Mouse (Mus musculus) myocyte (in vitro differentiated cells): ENCODE data around the gene Palm3. TPM values are rescaled to one million over a fixed set of nuclear protein-coding genes. Genes with fewer than 3 reads are reported as not detected.

Experiments used
- H3K27me3 ChIP-seq: one replicate; pipeline ENCODE4 v1.6.1; 2011; ENCODE audit not compliant: control insufficient read depth, insufficient read depth, insufficient read length
- H3K36me3 ChIP-seq: one replicate; pipeline ENCODE4 v1.6.1; 2011; ENCODE audit not compliant: control insufficient read depth, insufficient read depth
- H3K4me2 ChIP-seq: one replicate; pipeline ENCODE4 v1.6.1; 2011; ENCODE audit warnings: low read depth, control low read depth
- H3K4me3 ChIP-seq: one replicate; pipeline ENCODE4 v1.5.1; 2011; ENCODE audit warnings: mild to moderate bottlenecking, control low read depth, moderate library complexity
- H3K79me2 ChIP-seq: one replicate; pipeline ENCODE4 v1.6.1; 2011; ENCODE audit not compliant: control insufficient read depth, insufficient read depth
- H3ac ChIP-seq: one replicate; pipeline ENCODE4 v1.6.1; 2011; ENCODE audit not compliant: control insufficient read depth, insufficient read length
- CEBPB ChIP-seq: IDR thresholded peaks from 2 replicates; pipeline ENCODE4 v1.6.1; 2011; ENCODE audit warnings: mild to moderate bottlenecking, moderate library complexity; ENCODE audit not compliant: poor library complexity, insufficient read depth, severe bottlenecking
- E2F4 ChIP-seq: IDR thresholded peaks from one replicate; pipeline ENCODE4 v1.6.1; 2011; ENCODE audit warnings: mild to moderate bottlenecking, control low read depth, moderate library complexity; ENCODE audit not compliant: insufficient read depth
- MAX ChIP-seq: IDR thresholded peaks from one replicate; pipeline ENCODE4 v1.6.1; 2011; ENCODE audit warnings: low read depth, mild to moderate bottlenecking, control low read depth
- MYOD1 ChIP-seq, 3 experiments: IDR thresholded peaks; one replicate each; pipeline ENCODE4 v1.6.1; 2011; ENCODE audit warnings: control low read depth in 2 of 3, low read depth in 2 of 3, mild to moderate bottlenecking in 2 of 3, moderate library complexity in 1 of 3; ENCODE audit not compliant: insufficient read length in 2 of 3, control insufficient read depth in 1 of 3
- MYOG ChIP-seq, 3 experiments: IDR thresholded peaks; one replicate each; pipeline ENCODE4 v1.6.1; 2011; ENCODE audit warnings: control low read depth in 2 of 3, low read depth in 2 of 3, mild to moderate bottlenecking in 2 of 3; ENCODE audit not compliant: insufficient read length in 2 of 3, control insufficient read depth in 1 of 3, insufficient read depth in 1 of 3
- POLR2A ChIP-seq: IDR thresholded peaks from one replicate; pipeline ENCODE4 v1.6.1; 2011; ENCODE audit warnings: low read depth, mild to moderate bottlenecking, control low read depth, moderate library complexity; ENCODE audit not compliant: insufficient read length
- POLR2AphosphoS2 ChIP-seq: IDR thresholded peaks from one replicate; pipeline ENCODE4 v1.6.1; 2011; ENCODE audit warnings: low read depth, control low read depth; ENCODE audit not compliant: insufficient read length
- REST ChIP-seq: IDR thresholded peaks from one replicate; pipeline ENCODE4 v1.6.1; 2011; ENCODE audit warnings: mild to moderate bottlenecking, control low read depth, moderate library complexity; ENCODE audit not compliant: insufficient read depth, insufficient read length
- SRF ChIP-seq: IDR thresholded peaks from one replicate; pipeline ENCODE4 v1.6.1; 2011; ENCODE audit warnings: low read depth; ENCODE audit not compliant: control insufficient read depth, insufficient read length
- TCF12 ChIP-seq: IDR thresholded peaks from one replicate; pipeline ENCODE4 v1.6.1; 2011; ENCODE audit warnings: mild to moderate bottlenecking, control low read depth; ENCODE audit not compliant: poor library complexity, insufficient read depth, severe bottlenecking
- TCF3 ChIP-seq: IDR thresholded peaks from one replicate; pipeline ENCODE4 v1.6.1; 2011; ENCODE audit warnings: low read depth, control low read depth; ENCODE audit not compliant: insufficient read length
- USF1 ChIP-seq: IDR thresholded peaks from one replicate; pipeline ENCODE4 v1.6.1; 2011; ENCODE audit warnings: low read depth, mild to moderate bottlenecking, control low read depth, moderate library complexity
- polyA plus RNA-seq: library from polyadenylated mRNA; unstranded; fragments of >200 nt; fragmentation: generic; extraction: Trizol; gene quantifications from one replicate; pipeline ENCODE4 v1.2.1, GENCODE M21; 2012; ENCODE audit warnings: missing spikeins

The Palm3 gene
- polyA plus RNA-seq, 1 experiment, result 4.9 TPM

DNA sequence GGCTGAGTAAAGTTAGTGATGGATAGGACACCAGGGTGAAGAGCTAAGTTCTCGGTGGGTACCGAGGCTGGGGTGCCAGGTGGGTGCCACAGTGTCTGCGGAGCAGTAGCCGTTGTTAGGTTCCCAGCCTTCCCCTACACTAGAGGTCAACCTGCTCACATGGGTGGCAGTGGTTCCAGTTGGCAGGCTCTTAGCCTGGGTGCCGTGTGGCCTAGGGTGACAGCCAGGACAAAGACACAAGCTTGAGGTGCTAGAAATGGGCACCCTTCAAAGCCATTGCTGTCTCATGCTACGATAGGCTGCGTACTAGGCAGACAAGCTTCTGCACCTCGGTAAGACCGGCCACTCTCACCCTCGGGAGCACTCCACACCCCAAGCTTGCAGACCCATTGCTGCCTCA, 51.0 kb downstream of the Palm3 start:
- Histone ChIP-seq H3K27me3 (no peaks in the 10 kb centered on the region), H3K4me2 (no peak overlapping the region), H3K4me3 (no peak overlapping the region), H3K36me3 (no peaks in the 10 kb centered on the region), H3ac (no peak overlapping the region), H3K79me2 (peaks cover 29% of the 10 kb centered on the region)
- TF ChIP-seq E2F4 (no peak), MAX (no peak), TCF12 (no peak), REST (no peak), POLR2AphosphoS2 (no peak), TCF3 (no peak), CEBPB (no peak), MYOD1 (IDR thresholded peaks at IDR 0.05; ENCODE audit: control insufficient read depth in 1 of 3, insufficient read length in 2 of 3, low read depth in 2 of 3) (no peak)

GRCm38 (mm10) chr8:84073230-84073976, 52.1 kb downstream of the Palm3 start:
- Histone ChIP-seq H3K36me3 (no peaks in the 10 kb centered on the region), H3ac (no peak overlapping the region), H3K27me3 (no peaks in the 10 kb centered on the region), H3K79me2 (peaks cover 20% of the 10 kb centered on the region), H3K4me3 (no peak overlapping the region), H3K4me2 (no peak overlapping the region)
- TF ChIP-seq CEBPB (no peak), MYOD1 (IDR thresholded peaks at IDR 0.05; ENCODE audit: control insufficient read depth in 1 of 3, insufficient read length in 2 of 3, low read depth in 2 of 3) (no peak), USF1 (no peak), MAX (no peak), TCF3 (no peak), TCF12 (no peak), REST (no peak)

- peaks cover 7% of the 10 kb centered on the region for H3K36me3 ChIP-seq
Measured at GRCm38 (mm10) chr8:84076412-84076811, 55.1 kb downstream of the Palm3 start.

DNA sequence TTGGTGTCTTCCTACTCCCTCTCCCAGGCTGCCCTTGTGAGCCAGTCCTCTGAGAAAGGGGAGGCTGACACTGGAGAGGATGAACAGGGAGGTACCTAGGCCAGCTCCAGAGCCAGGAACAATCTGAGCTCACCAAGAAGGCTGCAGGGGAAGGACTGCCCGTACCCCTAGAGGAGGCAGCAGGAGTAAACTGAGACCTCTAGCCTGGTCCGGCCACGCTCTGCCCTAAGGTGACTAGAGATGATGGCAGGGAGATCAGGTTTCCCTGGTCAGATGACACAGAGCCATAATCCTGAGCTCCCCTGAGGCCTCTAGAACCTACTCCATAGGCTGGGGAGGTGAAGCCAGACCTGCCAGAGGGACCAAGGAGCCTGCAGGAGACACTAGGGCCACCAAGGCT, 55.6 kb downstream of the Palm3 start:
- Histone ChIP-seq H3K36me3 (peaks cover 7% of the 10 kb centered on the region), H3ac (no peak overlapping the region), H3K27me3 (no peaks in the 10 kb centered on the region), H3K4me3 (no peak overlapping the region), H3K79me2 (no peaks in the 10 kb centered on the region), H3K4me2 (no peak overlapping the region)
- TF ChIP-seq E2F4, result no peak

More at GRCm38 (mm10) chr8:84076412-84076811, 55.1 kb downstream of the Palm3 start:
- no peaks in the 10 kb centered on the region for H3K27me3 ChIP-seq
- no peak overlapping the region for H3K4me2 ChIP-seq
- no peak for TF ChIP-seq TCF12
- no peak for TF ChIP-seq USF1
- TF ChIP-seq MAX, result no peak
- TF ChIP-seq POLR2AphosphoS2, result no peak
- no peak for TF ChIP-seq CEBPB
- TF ChIP-seq POLR2A, result no peak
- TF ChIP-seq E2F4, result no peak
- TF ChIP-seq MYOD1 (IDR thresholded peaks at IDR 0.05; ENCODE audit: control insufficient read depth in 1 of 3, insufficient read length in 2 of 3, low read depth in 2 of 3), result no peak
- TF ChIP-seq SRF, result no peak
- TF ChIP-seq REST, result no peak
- no peak for TF ChIP-seq MYOG (IDR thresholded peaks at IDR 0.05; ENCODE audit: control insufficient read depth in 1 of 3, insufficient read depth in 1 of 3, insufficient read length in 2 of 3, low read depth in 2 of 3)
- no peak for TF ChIP-seq TCF3
- no peak overlapping the region for H3K4me3 ChIP-seq
- no peak overlapping the region for H3ac ChIP-seq
- no peaks in the 10 kb centered on the region for H3K79me2 ChIP-seq

DNA sequence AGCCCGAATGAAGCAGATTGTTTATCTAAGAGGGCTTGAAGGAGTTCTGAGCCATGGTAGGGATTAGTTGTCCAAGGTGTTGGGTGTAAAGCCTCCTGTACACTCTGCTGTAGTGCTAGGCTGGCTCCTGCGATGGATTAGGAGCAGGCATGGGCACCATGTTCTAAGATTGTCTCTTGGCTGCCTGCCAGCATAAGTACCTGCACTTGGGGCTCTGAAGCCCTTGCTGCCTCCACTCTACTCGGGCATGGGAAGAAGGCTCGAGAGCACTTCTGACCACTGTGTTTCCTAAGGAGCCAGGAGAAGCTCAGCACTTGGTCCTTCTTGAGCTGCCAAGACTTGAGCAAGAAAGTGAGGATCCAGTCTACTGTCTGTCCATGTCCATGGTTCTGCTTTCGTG, 57.9 kb downstream of the Palm3 start:
- TF ChIP-seq E2F4, result no peak
- H3K36me3 ChIP-seq, result peaks cover 13% of the 10 kb centered on the region
- no peak overlapping the region for H3K4me3 ChIP-seq
- H3K79me2 ChIP-seq, result no peaks in the 10 kb centered on the region
- no peak overlapping the region for H3ac ChIP-seq
- H3K4me2 ChIP-seq, result no peak overlapping the region
- H3K27me3 ChIP-seq, result no peaks in the 10 kb centered on the region

Other genes starting within 250 kb of the Palm3 start
- gene Adgrl1, start 121.4 kb upstream of the Palm3 start, polyA plus RNA-seq, result 11.5 TPM
- 0.11 TPM for gene Gm10644, start 66.3 kb upstream of the Palm3 start, polyA plus RNA-seq
- gene Asf1b, start 66.0 kb upstream of the Palm3 start, polyA plus RNA-seq, result 36.8 TPM
- gene Prkaca, start 48.5 kb upstream of the Palm3 start, polyA plus RNA-seq, result 181 TPM
- 30.6 TPM for gene Samd1, start 23.8 kb upstream of the Palm3 start, polyA plus RNA-seq
- 0.29 TPM for gene 1700067K01Rik, start 20.0 kb upstream of the Palm3 start, polyA plus RNA-seq
- 6.1 TPM for gene 2210011C24Rik, start 9.3 kb upstream of the Palm3 start, polyA plus RNA-seq
- gene Il27ra, start 21.1 kb downstream of the Palm3 start, polyA plus RNA-seq, result 0.07 TPM
- gene Rln3, start 23.5 kb downstream of the Palm3 start, polyA plus RNA-seq, result not detected
- gene Gm10643, start 43.7 kb downstream of the Palm3 start, polyA plus RNA-seq, result 0.35 TPM
- gene Rfx1, start 45.4 kb downstream of the Palm3 start, polyA plus RNA-seq, result 9.9 TPM
- 24.3 TPM for gene Dcaf15, start 83.3 kb downstream of the Palm3 start, polyA plus RNA-seq
- gene Podnl1, start 104.5 kb downstream of the Palm3 start, polyA plus RNA-seq, result 9.3 TPM
- 25.3 TPM for gene Cc2d1a, start 126.5 kb downstream of the Palm3 start, polyA plus RNA-seq
- 0.24 TPM for gene 4930432K21Rik, start 126.6 kb downstream of the Palm3 start, polyA plus RNA-seq
- gene Nanos3, start 163.7 kb downstream of the Palm3 start, polyA plus RNA-seq, result 1.2 TPM
- gene Zswim4, start 215.6 kb downstream of the Palm3 start, polyA plus RNA-seq, result 12.7 TPM
- 232 TPM for gene D8Ertd738e, start 228.2 kb downstream of the Palm3 start, polyA plus RNA-seq
- gene Mri1, start 235.9 kb downstream of the Palm3 start, polyA plus RNA-seq, result 22.8 TPM
- 28.9 TPM for gene Ccdc130, start 248.9 kb downstream of the Palm3 start, polyA plus RNA-seq